Mouse (Mus musculus): Measurements from ENCODE around the gene Adrm1.

DNA sequence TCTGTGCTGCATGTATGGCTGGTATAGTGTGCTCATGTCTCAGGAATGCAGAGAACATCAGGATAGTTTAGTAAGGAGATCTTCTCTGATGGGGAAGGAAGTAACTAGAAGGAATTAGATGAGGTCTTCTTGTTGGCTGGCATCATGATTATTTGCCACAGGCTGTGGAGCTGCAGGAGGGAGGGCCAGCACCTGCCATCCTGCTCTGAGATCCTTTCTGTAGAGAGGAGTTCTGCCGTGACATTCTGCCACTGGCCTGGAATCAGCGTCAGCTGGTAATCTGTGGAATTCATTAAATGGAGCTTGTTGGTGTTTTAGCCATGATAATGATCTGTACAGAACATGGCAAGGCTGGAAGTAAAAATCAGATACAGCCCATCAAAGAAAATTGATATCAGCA lies 25.2 kb upstream of the Adrm1 start:
- TF ChIP-seq HCFC1 (IDR thresholded peaks at IDR 0.05; ENCODE audit: borderline replicate concordance, insufficient read depth, low read length) (no peak), CHD2 (IDR thresholded peaks at IDR 0.05; ENCODE audit: low read depth, low read length) (no peak), ZNF384 (IDR thresholded peaks at IDR 0.05; ENCODE audit: low read depth, low read length) (no peak), ZC3H11A (IDR thresholded peaks at IDR 0.05; ENCODE audit: borderline replicate concordance, low read depth, low read length) (no peak)
